In the genomic region with DNA sequence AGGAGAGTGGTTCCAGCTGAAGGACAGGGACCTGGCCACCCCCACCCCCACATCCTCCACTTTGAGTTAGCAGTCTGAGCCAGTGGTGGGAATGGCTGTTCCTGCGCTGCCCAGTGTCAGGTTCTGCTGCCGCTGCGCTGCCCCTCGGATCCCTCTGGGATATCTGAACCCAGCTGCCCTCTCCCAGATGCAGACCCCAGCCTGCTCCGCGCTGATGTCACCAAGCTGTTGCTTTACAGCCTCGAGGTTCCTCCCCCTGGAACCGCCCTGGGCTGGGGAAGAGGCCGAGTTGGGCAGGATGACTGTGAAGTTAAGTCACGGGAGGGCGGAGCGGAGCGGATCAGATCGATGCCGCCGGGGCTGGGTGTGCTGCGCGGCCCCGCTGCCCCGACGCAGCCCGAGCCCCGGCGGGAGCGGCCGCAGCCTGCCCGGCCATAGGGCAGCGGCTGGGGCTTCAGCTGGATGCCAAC, we compare ENCODE assay signal across 8 mouse cellular contexts.
DNase-seq lines count a peak whose midpoint lies in the region; ATAC-seq and TF ChIP-seq lines count a peak whose summit lies in the region.

No protein-coding gene starts in this region.

- TF ChIP-seq EP300 in liver, embryonic 14.5 days (IDR thresholded peaks at IDR 0.05; ENCODE audit: low read depth) = no peak

- TF ChIP-seq POLR2A in spleen, adult 2 months (IDR thresholded peaks at IDR 0.05; ENCODE audit: low read depth, low read length) = no peak

- H3K4me3 ChIP-seq in spleen, adult 2 months (ENCODE audit: extremely low read depth, insufficient read depth, insufficient read length) = peak overlapping the region; percentile 35; the same call in 1 of the 2 replicates
- H3K4me3 ChIP-seq in liver, embryonic 14.5 days (ENCODE audit: insufficient read depth in 1 of 2, low read depth in 2 of 2, low read length in 2 of 2) = peak overlapping the region; percentile 15 to 46

- WGBS in spleen, adult 2 months = 4% methylated on average over 28 of the region's 28 CpGs
- WGBS in liver, embryonic 14.5 days (ENCODE audit: insufficient replicate concordance) = 2% methylated on average over 28 of the region's 28 CpGs

- H3K27ac ChIP-seq in spleen, adult 2 months (ENCODE audit: insufficient read depth, low read length) = no peak overlapping the region; the same call in 1 of the 2 replicates
- no peak overlapping the region for H3K27ac ChIP-seq in liver, embryonic 14.5 days

- peak; percentile 93 for ATAC-seq in common myeloid progenitor, adult 5-6 weeks (replicated peaks; ENCODE audit: low read depth, poor library complexity, severe bottlenecking)
- ATAC-seq in liver, embryonic 14.5 days (ENCODE audit: insufficient read depth) = peak; percentile 91

- no peaks in the 10 kb centered on the region for H3K4me1 ChIP-seq in spleen, adult 2 months (ENCODE audit: control insufficient read depth, insufficient read depth, insufficient read length)
- peaks cover 0 to 11% of the 10 kb centered on the region in 2 experiments; a peak in 2 of 4 replicates for H3K4me1 ChIP-seq in liver, embryonic 14.5 days (replicated peaks; ENCODE audit: control insufficient read depth in 2 of 2, insufficient read depth in 2 of 2, low read length in 1 of 2)

- no peaks in the 10 kb centered on the region for H3K9me3 ChIP-seq in liver, embryonic 14.5 days (ENCODE audit: control insufficient read depth, low read length)

- intact Hi-C loops in gastrocnemius, postnatal 36 days (cut with DNase I) = no loop called here

- peak overlapping the region; percentile 55 for H3K4me2 ChIP-seq in liver, embryonic 14.5 days (ENCODE audit: low read depth)

- TF ChIP-seq CTCF in spleen, adult 2 months (IDR thresholded peaks at IDR 0.05; ENCODE audit: extremely low read depth, insufficient read depth, insufficient read length, insufficient replicate concordance) = no peak
- no peak for TF ChIP-seq CTCF in liver, embryonic 14.5 days (IDR thresholded peaks at IDR 0.05; ENCODE audit: low read depth)

- H3K27me3 ChIP-seq in spleen, adult 2 months (ENCODE audit: control insufficient read depth, insufficient read depth, low read length) = peaks cover 4% of the 10 kb centered on the region; the same call in 1 of the 2 replicates
- H3K27me3 ChIP-seq in liver, embryonic 14.5 days (ENCODE audit: control insufficient read depth, insufficient read depth, low read length) = no peaks in the 10 kb centered on the region

- H3K9ac ChIP-seq in liver, embryonic 14.5 days (replicated peaks) = peak overlapping the region; percentile 4

- peak in 1 of 2 experiments; percentile 7 for DNase-seq in spleen, adult 2 months (ENCODE audit: low read depth in 1 of 2, low spot score in 2 of 2)
- DNase-seq in spleen, adult 12 weeks (ENCODE audit: low spot score) = no peak
- peak; percentile 63 to 65 for DNase-seq in gastrocnemius, postnatal 36 days
- DNase-seq in induced T-regulatory cell, adult 2 months (ENCODE audit: low read depth) = peak; percentile 47
- peak; percentile 33 to 49 (median 38) for DNase-seq in liver, embryonic 14.5 days (ENCODE audit: low read depth in 3 of 3, low spot score in 3 of 3)
- peak; percentile 77 for DNase-seq in neural tube, embryonic 10.5 days (ENCODE audit: extremely low spot score, low spot score)
- peak; percentile 48 for DNase-seq in thymus, postnatal 14 days

- H3K36me3 ChIP-seq in spleen, adult 2 months (ENCODE audit: control insufficient read depth, insufficient read depth, low read length) = no peaks in the 10 kb centered on the region
- H3K36me3 ChIP-seq in liver, embryonic 14.5 days (replicated peaks; ENCODE audit: control insufficient read depth, insufficient read depth, low read depth) = no peaks in the 10 kb centered on the region
